Mouse (Mus musculus) neural tube, embryonic 12.5 days (tissue): Measurements from ENCODE around the gene Irgm1. TPM values are rescaled to one million over a fixed set of nuclear protein-coding genes. Genes with fewer than 3 reads are reported as not detected.

Source experiments
- ATAC-seq: fragments of 200-750 bp; cut with Nextera tagmentation; 2 replicates; pipeline ENCODE4 v1.8.0; 2017; ENCODE audit warnings: low read depth, mild to moderate bottlenecking, moderate TSS enrichment, moderate library complexity; ENCODE audit not compliant: low FRiP score
- H3K27ac ChIP-seq: fragments of 300-500 bp; sonication (generic); 2 replicates; pipeline ENCODE4 v1.5.1; 2016
- H3K27me3 ChIP-seq: fragments of 300-500 bp; sonication (generic); replicated peaks from 2 replicates; pipeline ENCODE4 v1.6.1; 2016; ENCODE audit warnings: mild to moderate bottlenecking
- H3K36me3 ChIP-seq: fragments of 300-500 bp; sonication (generic); 2 replicates; pipeline ENCODE4 v1.6.1; 2016; ENCODE audit warnings: mild to moderate bottlenecking
- H3K4me1 ChIP-seq: fragments of 300-500 bp; sonication (generic); 2 replicates; pipeline ENCODE4 v1.6.1; 2016
- H3K4me2 ChIP-seq: fragments of 300-500 bp; sonication (generic); replicated peaks from 2 replicates; pipeline ENCODE4 v1.6.1; 2016; ENCODE audit warnings: mild to moderate bottlenecking
- H3K4me3 ChIP-seq: fragments of 300-500 bp; sonication (generic); 2 replicates; pipeline ENCODE4 v1.5.1; 2016
- H3K9ac ChIP-seq: fragments of 300-500 bp; sonication (generic); 2 replicates; pipeline ENCODE4 v1.6.1; 2016; ENCODE audit warnings: mild to moderate bottlenecking
- H3K9me3 ChIP-seq: fragments of 300-500 bp; sonication (generic); 2 replicates; pipeline ENCODE4 v1.6.1; 2016; ENCODE audit warnings: mild to moderate bottlenecking
- WGBS: fragments of 180-500 bp; shearing (Covaris S2); methylation state at CpG from one replicate; pipeline ENCODE4 v1.1.7; 2016; 5-methylcytosine and 5-hydroxymethylcytosine counted together
- polyA plus RNA-seq: library from polyadenylated mRNA; unstranded; fragments of >200 nt; fragmentation: Nextera tagmentation; extraction: Ambion mirVana; gene quantifications from 2 replicates; pipeline ENCODE4 v1.2.1, GENCODE M21; 2016

Irgm1 gene
- polyA plus RNA-seq, 1 experiment from 2014 or later = 3.1 TPM

DNA sequence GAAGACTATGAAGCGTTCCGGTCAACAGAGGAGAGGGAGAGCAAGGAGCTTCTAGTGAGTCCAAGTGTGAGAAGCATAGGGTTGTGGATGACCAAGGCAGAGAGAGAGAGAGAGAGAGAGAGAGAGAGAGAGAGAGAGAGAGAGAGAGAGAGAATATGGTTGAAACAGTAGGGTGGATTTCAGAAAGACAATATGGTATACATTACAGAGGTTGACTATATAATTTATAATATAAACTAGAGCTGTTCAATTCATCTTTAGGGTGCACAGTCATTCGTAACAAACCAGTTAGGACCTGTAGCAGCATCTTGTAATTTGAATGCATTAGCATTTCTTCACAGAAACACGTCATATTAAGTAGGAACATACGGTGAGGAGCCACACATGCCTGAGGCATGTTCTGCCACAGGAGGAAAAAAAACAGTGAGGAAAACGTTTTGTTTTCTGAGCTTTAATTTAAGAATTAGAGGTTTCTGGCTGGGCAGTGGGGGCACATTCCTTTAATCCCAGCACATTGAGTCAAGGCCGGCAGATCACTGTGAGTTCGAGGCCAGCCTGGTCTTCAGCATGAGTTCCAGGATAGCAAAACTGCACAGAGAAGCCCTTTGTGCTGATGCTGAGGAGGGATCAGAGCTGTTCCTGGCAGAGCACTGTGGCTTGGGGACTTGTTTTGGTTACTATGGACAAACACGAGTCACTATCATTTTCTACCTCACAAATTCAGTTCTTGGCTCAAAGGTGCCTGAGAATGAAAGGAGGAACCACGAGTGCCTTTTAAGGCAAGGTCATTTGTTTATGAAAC is 32.4 kb downstream of the Irgm1 start:
- Histone ChIP-seq H3K27ac (no peak overlapping the region), H3K9ac (no peak overlapping the region), H3K4me1 (peaks cover 11% of the 10 kb centered on the region; the same call in 1 of the 2 replicates), H3K9me3 (no peaks in the 10 kb centered on the region), H3K4me2 (peak overlapping the region; percentile 69), H3K4me3 (no peak overlapping the region; the same call in 1 of the 2 replicates), H3K27me3 (peaks cover 12% of the 10 kb centered on the region), H3K36me3 (no peaks in the 10 kb centered on the region)
- no peak for ATAC-seq
- 74% methylated on average over 10 of the region's 10 CpGs for WGBS

DNA sequence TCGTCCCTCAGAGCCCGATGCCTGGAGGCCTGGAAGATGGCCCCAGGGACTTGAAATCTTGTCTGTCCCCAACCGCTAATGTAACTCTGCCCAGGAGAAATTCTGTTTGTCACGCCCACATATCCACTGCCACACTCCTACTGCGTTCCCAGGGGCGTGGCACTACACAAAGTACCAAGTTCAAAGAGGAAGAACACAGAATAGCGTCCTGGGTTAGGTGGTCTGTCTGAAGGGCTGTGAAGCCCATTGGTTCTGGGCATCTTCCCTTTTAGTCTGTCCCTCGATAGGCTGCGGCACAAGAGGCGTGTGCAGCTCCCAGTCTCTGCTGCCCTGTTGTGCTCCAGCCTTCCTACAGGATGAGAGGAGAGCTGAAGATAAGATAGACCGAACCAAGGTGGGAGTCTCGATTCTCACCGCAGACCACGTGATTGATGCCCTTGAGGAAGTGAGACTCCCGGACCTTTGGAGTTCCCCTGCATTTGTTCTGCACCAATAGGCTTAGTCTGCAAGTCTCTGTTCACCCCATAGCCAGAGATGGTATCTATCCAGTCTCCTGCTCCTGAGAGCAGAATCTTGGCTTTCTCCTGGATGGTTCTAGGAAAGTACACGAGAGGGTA is 33.2 kb downstream of the Irgm1 start:
- H3K9me3 ChIP-seq = no peaks in the 10 kb centered on the region
- peak overlapping the region; percentile 69 for H3K4me2 ChIP-seq
- H3K4me3 ChIP-seq = peak overlapping the region; percentile 87
- peaks cover 11% of the 10 kb centered on the region; the same call in 1 of the 2 replicates for H3K4me1 ChIP-seq
- H3K27ac ChIP-seq = no peak overlapping the region
- peak; percentile 39; the same call in 1 of the 2 replicates for ATAC-seq
- no peaks in the 10 kb centered on the region for H3K36me3 ChIP-seq
- peak overlapping the region; percentile 70 for H3K9ac ChIP-seq
- H3K27me3 ChIP-seq = peaks cover 12% of the 10 kb centered on the region
- 3% methylated on average over 16 of the region's 16 CpGs for WGBS

DNA sequence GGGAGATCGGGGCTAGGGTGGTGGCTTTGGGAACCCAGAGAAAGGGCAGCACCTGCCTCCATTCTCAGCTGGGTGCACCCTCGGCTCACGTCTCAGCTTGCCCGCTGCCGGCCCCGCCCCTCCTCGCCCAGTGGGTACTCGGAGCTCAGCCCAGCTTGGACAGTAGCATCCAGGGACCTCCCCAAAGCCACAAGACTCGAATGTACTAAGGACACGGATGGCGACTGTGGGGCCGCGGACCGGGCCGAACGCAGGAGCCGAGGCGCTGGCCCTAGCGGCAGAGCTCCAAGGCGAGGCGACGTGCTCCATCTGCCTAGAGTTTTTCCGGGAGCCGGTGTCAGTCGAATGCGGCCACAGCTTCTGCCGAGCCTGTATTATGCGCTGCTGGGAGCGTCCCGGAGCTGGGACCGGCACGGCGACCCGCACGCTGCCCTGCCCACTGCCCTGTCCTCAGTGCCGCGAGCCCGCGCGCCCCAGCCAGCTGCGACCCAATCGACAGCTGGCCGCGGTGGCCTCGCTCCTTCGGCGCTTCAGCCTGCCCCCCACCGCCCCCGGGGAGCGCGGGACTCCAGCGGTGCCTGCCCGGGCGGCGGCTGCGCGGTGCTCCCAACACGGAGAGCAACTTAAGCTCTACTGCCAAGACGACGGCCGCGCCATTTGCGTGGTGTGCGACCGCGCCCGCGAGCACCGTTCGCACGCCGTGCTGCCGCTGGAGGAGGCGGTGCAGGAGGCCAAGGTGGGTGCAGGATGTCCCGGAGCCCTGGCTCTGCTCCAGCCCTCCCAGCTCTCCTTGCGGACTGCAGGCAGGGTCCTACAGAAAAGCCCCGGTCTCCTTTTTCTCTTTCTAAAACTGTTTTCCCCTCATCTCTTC is 33.9 kb downstream of the Irgm1 start:
- ATAC-seq = peak; percentile 55
- Histone ChIP-seq H3K27me3 (peaks cover 12% of the 10 kb centered on the region), H3K27ac (no peak overlapping the region), H3K9ac (peak overlapping the region; percentile 70), H3K4me3 (peak overlapping the region; percentile 87), H3K36me3 (no peaks in the 10 kb centered on the region), H3K4me1 (peaks cover 11% of the 10 kb centered on the region; the same call in 1 of the 2 replicates), H3K4me2 (peak overlapping the region; percentile 69), H3K9me3 (no peaks in the 10 kb centered on the region)
- WGBS = under 1% methylated on average over 77 of the region's 77 CpGs

DNA sequence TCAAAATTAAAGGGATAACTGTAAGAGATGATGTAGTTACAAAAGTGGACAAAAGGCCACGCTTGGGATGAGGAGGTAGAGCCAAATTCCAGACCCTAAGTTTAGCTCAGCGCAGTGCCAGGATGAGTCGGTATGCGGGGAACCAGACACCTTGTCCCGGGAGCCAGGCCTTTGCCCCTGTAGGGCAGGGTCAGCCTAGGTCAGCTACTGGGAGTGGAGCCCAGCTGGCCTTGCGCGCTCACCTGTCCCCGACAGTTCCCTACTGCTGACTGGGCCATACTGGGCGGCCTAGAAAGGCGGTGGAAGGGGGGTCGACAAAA is 34.5 kb downstream of the Irgm1 start:
- no peaks in the 10 kb centered on the region for H3K36me3 ChIP-seq
- no peak overlapping the region for H3K27ac ChIP-seq
- H3K27me3 ChIP-seq = peaks cover 12% of the 10 kb centered on the region
- H3K4me3 ChIP-seq = peak overlapping the region; percentile 87
- H3K9ac ChIP-seq = peak overlapping the region; percentile 70
- 7% methylated on average over 11 of the region's 11 CpGs for WGBS
- H3K9me3 ChIP-seq = no peaks in the 10 kb centered on the region
- H3K4me2 ChIP-seq = peak overlapping the region; percentile 69
- ATAC-seq = peak; percentile 3; the same call in 1 of the 2 replicates
- H3K4me1 ChIP-seq = peaks cover 11% of the 10 kb centered on the region; the same call in 1 of the 2 replicates

DNA sequence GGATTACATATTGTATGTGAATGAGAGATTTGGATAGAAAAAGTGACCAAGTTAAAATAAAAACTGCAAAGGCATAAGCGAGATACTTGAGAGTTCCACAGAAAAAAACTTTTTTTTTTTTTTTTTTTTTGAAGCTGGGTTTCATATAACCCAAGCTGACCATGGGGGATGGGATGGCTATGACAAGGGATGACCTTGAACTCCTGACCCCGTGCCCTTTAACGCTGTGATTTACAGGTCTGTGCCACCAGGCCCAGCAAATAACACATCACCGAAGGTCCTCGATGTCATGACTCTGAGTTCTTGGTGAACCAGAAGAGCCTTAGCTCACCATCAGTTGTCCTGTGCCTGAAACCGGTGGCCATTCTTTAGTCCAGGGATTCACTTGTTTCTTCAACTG is 35.6 kb downstream of the Irgm1 start:
- no peak overlapping the region for H3K4me2 ChIP-seq

DNA sequence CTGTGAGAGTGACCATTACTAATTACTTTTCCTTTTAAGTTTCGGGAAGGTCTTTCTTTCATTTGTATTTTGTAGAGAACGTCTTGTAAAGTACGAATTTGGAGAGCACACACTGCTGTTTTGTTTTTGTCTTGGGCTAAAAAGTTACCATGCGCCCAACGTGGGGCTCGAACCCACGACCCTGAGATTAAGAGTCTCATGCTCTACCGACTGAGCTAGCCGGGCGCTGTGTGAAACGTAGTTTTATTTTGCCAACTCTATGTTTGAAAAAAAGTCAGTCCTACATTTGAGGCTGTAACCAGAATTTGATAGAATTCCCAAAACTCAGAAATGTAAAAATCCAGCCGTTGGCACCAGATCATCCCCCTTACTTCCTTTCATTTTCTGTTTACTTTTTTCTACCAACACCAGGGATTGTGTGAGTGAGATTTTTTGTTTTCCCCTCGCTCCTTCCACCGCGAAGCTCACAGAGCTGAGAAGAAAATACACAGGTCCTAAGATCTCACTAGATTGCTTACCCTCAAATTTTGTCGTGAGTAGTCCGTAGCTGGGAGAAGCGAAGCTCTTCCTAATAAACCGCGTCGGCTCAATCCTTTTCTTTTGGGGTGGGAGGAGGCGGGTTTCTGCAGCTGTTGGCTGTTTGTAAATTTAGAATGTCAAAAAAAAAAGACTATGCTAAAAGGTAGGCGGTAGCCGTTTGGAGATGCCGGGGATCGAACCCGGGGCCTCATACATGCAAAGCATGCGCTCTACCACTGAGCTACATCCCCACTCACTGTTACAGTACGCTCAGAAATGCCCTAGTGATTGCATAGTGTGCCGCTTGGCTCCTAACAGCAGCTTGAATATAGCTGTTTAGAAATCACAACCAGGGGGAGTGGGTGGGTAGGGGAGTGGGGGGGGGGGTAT is 37.5 kb downstream of the Irgm1 start:
- Histone ChIP-seq H3K27me3 (peaks cover 7% of the 10 kb centered on the region), H3K27ac (no peak overlapping the region), H3K36me3 (no peaks in the 10 kb centered on the region), H3K9me3 (no peaks in the 10 kb centered on the region), H3K9ac (peak overlapping the region; percentile 42), H3K4me2 (peak overlapping the region; percentile 58), H3K4me1 (peaks cover 11% of the 10 kb centered on the region; the same call in 1 of the 2 replicates), H3K4me3 (peak overlapping the region; percentile 51)
- WGBS = under 1% methylated on average over 30 of the region's 30 CpGs
- ATAC-seq = peak; percentile 82

More for the DNA sequence above, 35.6 kb downstream of the Irgm1 start:
- Histone ChIP-seq H3K9me3 (no peaks in the 10 kb centered on the region), H3K27me3 (peaks cover 12% of the 10 kb centered on the region), H3K9ac (no peak overlapping the region), H3K27ac (no peak overlapping the region), H3K4me1 (peaks cover 11% of the 10 kb centered on the region; the same call in 1 of the 2 replicates), H3K4me3 (no peak overlapping the region), H3K36me3 (no peaks in the 10 kb centered on the region)
- WGBS = 78% methylated on average over 6 of the region's 6 CpGs
- no peak for ATAC-seq

DNA sequence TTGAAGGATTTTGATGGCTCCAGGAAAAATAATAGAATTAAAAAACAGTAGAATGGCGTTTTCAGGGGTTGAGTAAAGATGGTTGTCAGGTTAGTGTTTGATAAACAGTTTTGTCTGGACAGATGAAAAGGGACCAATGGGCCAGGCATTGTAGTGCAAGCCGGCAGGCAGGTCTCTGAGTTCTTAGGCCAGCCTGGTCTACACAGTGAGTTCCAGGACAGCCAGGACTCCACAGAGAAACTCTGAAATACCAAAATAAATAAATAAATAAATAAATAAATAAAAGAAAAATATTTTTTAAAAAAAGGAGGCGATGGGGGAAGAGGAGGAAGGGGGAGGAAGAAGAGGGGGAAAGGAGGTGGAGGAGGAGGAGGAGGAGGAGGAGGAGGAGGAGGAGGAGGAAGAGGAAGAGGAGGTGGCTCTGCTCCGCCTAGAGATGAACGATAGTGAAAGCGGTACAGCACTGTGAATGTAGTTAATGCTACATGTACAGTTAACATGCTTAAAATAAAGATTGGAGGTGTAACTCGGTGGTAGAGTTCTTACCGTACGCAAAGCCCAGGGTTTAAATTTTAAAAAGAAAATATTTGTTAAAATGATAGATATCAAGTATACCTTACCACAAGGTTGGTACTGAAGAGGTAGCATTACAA is 38.3 kb downstream of the Irgm1 start:
- ATAC-seq = no peak
- Histone ChIP-seq H3K9ac (no peak overlapping the region), H3K36me3 (no peaks in the 10 kb centered on the region), H3K4me3 (no peak overlapping the region), H3K4me1 (peaks cover 5% of the 10 kb centered on the region; the same call in 1 of the 2 replicates), H3K4me2 (peak overlapping the region; percentile 58), H3K27ac (no peak overlapping the region), H3K27me3 (peaks cover 7% of the 10 kb centered on the region), H3K9me3 (no peaks in the 10 kb centered on the region)
- 42% methylated on average over 9 of the region's 9 CpGs for WGBS

DNA sequence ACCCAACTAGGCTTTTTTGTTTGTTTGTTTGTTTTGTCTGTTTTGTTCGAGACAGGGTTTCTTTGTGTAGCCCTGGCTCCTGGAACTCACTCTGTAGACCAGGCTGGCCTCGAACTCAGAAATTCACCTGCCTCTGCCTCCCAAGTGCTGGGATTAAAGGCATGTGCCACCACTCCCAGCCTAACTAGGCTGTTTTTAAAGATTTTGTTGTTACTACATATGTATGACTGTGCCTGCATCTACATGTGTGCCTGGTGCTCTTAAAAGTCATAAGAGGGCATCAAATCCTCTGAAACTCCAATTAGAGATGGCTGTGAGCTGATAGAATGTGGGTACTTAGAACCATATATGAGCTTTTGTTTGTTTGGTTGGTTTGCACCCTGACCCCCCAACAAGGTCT is 40.2 kb downstream of the Irgm1 start:
- Histone ChIP-seq H3K4me2 (no peak overlapping the region), H3K27ac (no peak overlapping the region), H3K9me3 (no peaks in the 10 kb centered on the region), H3K4me1 (peaks cover 5% of the 10 kb centered on the region), H3K27me3 (peaks cover 2% of the 10 kb centered on the region), H3K4me3 (no peak overlapping the region), H3K9ac (no peak overlapping the region), H3K36me3 (no peaks in the 10 kb centered on the region)
- no peak for ATAC-seq
- WGBS = 77% methylated on average over 2 of the region's 2 CpGs

DNA sequence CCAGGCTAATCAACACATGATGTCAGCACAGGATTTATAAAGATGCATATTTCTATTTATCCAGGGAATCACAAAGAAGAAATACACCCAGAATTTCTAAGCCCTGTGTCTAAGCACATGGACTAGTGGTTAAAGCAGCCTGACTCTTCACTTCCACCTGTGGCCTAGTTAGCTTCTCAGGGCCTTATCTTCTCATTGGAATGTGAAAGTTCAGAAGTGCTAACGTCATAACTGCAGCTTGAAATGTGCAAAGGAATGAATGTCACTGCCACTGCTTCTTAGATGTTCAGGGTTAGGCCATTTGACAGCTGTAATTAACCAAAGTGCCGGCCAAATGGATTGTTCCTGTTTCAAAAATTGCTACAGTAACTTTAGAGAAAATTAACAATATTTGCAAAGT is 41.2 kb downstream of the Irgm1 start:
- Histone ChIP-seq H3K36me3 (no peaks in the 10 kb centered on the region), H3K9me3 (no peaks in the 10 kb centered on the region)
- ATAC-seq = no peak

DNA sequence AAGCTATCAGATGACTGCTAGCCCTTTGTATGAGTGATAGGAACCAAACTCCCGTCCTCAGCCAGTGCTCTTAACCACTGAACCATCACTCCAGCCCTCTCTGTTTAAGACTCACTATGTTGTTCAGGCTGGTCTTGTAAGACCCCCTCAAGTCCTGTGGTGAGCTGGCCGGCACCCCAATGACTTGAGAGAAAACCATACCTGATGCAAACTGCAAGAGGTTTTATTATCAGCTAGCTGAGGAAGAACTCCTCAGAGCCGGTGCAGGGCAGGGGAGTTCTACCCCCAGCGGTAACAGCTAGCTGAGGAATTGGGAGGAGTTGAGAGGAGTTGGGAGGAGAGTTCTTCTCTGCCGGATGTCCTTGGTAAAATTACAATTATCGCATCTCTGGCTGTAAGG is 43.6 kb downstream of the Irgm1 start:
- Histone ChIP-seq H3K4me2 (no peak overlapping the region), H3K4me1 (peaks cover 5% of the 10 kb centered on the region), H3K4me3 (no peak overlapping the region), H3K27me3 (peaks cover 12% of the 10 kb centered on the region), H3K36me3 (no peaks in the 10 kb centered on the region), H3K9me3 (no peaks in the 10 kb centered on the region), H3K9ac (no peak overlapping the region), H3K27ac (no peak overlapping the region)
- 74% methylated on average over 6 of the region's 6 CpGs for WGBS
- ATAC-seq = no peak

More for the DNA sequence above, 41.2 kb downstream of the Irgm1 start:
- 76% methylated on average over 2 of the region's 2 CpGs for WGBS
- Histone ChIP-seq H3K9ac (no peak overlapping the region), H3K4me1 (peaks cover 5% of the 10 kb centered on the region), H3K4me3 (no peak overlapping the region), H3K27ac (no peak overlapping the region), H3K4me2 (no peak overlapping the region), H3K27me3 (no peaks in the 10 kb centered on the region)

DNA sequence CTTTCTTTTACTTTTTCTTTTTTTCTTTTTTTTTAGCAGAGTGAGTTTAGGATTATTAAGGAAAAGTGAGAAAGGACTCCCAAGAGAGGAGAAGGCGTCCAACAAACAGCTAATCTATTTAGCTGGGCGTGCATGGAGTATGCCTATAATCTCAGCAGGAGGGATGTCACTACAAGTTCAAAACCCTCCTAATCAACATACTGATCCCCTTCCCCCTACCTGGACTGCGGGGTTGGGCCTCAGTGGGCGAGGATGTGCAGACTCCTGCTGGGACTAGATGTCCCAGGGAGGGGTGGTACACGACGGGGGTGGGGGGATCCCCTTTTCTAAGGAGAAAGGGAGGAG is 44.8 kb downstream of the Irgm1 start:
- ATAC-seq = 0 out of 2 replicates have a peak, but pooled peaks have one; percentile 19
- no peaks in the 10 kb centered on the region for H3K36me3 ChIP-seq
- WGBS = 0% methylated on average over 6 of the region's 6 CpGs
- peak overlapping the region; percentile 38 for H3K4me3 ChIP-seq
- peaks cover 12% of the 10 kb centered on the region for H3K27me3 ChIP-seq
- H3K27ac ChIP-seq = no peak overlapping the region
- H3K4me2 ChIP-seq = peak overlapping the region; percentile 58
- H3K4me1 ChIP-seq = peaks cover 5% of the 10 kb centered on the region
- no peaks in the 10 kb centered on the region for H3K9me3 ChIP-seq
- H3K9ac ChIP-seq = 0 out of 2 replicates have a peak overlapping the region, but pooled peaks have one; percentile 29
